Mouse (Mus musculus): ENCODE data around the gene Smc3. TPM values are rescaled to one million over a fixed set of nuclear protein-coding genes. Genes with fewer than 3 reads are reported as not detected.

Gene Smc3
- total RNA-seq, 1 experiment, result 76.0 TPM

DNA sequence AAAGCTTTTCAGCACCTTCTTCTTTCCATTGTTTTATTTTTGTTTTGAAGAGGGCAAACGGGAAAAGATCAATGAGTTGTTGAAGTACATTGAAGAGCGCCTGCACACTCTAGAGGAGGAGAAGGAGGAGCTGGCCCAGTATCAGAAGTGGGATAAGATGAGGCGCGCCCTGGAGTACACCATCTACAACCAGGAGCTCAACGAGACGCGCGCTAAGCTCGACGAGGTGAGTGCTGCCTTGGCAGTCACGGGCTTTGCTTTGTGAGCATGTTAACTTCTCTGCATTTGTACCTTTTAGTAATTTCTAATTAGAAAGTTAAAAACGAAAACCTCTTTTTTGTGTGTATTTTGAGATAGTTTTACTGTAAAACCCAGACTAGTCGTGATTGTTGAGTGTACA lies 21.5 kb downstream of the Smc3 start:
- Histone ChIP-seq H3K27ac (ENCODE audit: insufficient read depth, low read depth, low read length, poor library complexity, severe bottlenecking) (no peak overlapping the region), H3K9ac (ENCODE audit: insufficient read depth, low read depth, low read length, poor library complexity, severe bottlenecking) (no peak overlapping the region), H3K9me3 (ENCODE audit: control insufficient read depth, insufficient read depth, low read depth, low read length) (no peaks in the 10 kb centered on the region), H3K36me3 (ENCODE audit: control insufficient read depth, insufficient read depth, low read length, poor library complexity, severe bottlenecking) (peaks cover 34% of the 10 kb centered on the region), H3K4me3 (ENCODE audit: insufficient read depth in 1 of 2, low read depth in 1 of 2, low read length in 2 of 2, poor library complexity in 1 of 2, severe bottlenecking in 1 of 2) (no peak overlapping the region), H3K4me1 (ENCODE audit: control insufficient read depth in 2 of 2, insufficient read depth in 2 of 2, low read length in 2 of 2, poor library complexity in 1 of 2) (no peaks in the 10 kb centered on the region)
- in situ Hi-C loops (cut with MboI; ENCODE audit: low sequenced_read_pairs in 2 of 2, unreplicated experiment in 2 of 2), result no loop called here
- TF ChIP-seq HCFC1 (IDR thresholded peaks at IDR 0.05; ENCODE audit: borderline replicate concordance, insufficient read depth, low read length), result no peak
- TF ChIP-seq MAFK (IDR thresholded peaks at IDR 0.05; ENCODE audit: insufficient read depth, low read depth, low read length), result no peak
- DNase-seq (ENCODE audit: low read depth, low spot score), result no peak

DNA sequence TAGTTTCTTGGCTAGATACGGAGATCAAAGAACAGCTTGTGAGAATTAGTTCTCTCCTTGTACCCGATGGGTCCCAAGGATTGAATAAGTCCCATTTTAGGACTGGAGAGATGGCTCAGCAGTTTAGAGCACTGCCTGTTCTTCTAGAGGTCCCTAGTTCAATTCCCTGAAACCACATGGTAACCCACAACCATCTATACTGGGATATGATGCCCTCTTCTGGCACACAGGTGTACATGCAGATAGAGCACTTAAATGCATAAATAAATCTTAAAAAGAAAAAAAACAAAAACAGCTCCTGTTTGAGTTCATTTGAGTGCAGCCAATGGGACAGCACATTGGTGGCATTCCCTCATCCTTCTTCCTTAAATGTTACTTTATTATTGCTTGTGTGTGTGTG lies 37.8 kb downstream of the Smc3 start:
- no peak overlapping the region for H3K4me3 ChIP-seq (ENCODE audit: insufficient read depth in 1 of 2, low read depth in 1 of 2, low read length in 2 of 2, poor library complexity in 1 of 2, severe bottlenecking in 1 of 2)
- in situ Hi-C loops (cut with MboI; ENCODE audit: low sequenced_read_pairs in 2 of 2, unreplicated experiment in 2 of 2), result no loop called here
- TF ChIP-seq MAFK (IDR thresholded peaks at IDR 0.05; ENCODE audit: insufficient read depth, low read depth, low read length), result no peak
- TF ChIP-seq ZC3H11A (IDR thresholded peaks at IDR 0.05; ENCODE audit: borderline replicate concordance, low read depth, low read length), result no peak
- TF ChIP-seq HCFC1 (IDR thresholded peaks at IDR 0.05; ENCODE audit: borderline replicate concordance, insufficient read depth, low read length), result no peak
- TF ChIP-seq CHD2 (IDR thresholded peaks at IDR 0.05; ENCODE audit: low read depth, low read length), result no peak
- TF ChIP-seq ZNF384 (IDR thresholded peaks at IDR 0.05; ENCODE audit: low read depth, low read length), result no peak
- no peak for DNase-seq (ENCODE audit: low read depth, low spot score)
- H3K36me3 ChIP-seq (ENCODE audit: control insufficient read depth, insufficient read depth, low read length, poor library complexity, severe bottlenecking), result peaks cover 41% of the 10 kb centered on the region
- H3K27ac ChIP-seq (ENCODE audit: insufficient read depth, low read depth, low read length, poor library complexity, severe bottlenecking), result no peak overlapping the region
- H3K9ac ChIP-seq (ENCODE audit: insufficient read depth, low read depth, low read length, poor library complexity, severe bottlenecking), result no peak overlapping the region
- H3K9me3 ChIP-seq (ENCODE audit: control insufficient read depth, insufficient read depth, low read depth, low read length), result no peaks in the 10 kb centered on the region
- H3K4me1 ChIP-seq (ENCODE audit: control insufficient read depth in 2 of 2, insufficient read depth in 2 of 2, low read length in 2 of 2, poor library complexity in 1 of 2), result no peaks in the 10 kb centered on the region

DNA sequence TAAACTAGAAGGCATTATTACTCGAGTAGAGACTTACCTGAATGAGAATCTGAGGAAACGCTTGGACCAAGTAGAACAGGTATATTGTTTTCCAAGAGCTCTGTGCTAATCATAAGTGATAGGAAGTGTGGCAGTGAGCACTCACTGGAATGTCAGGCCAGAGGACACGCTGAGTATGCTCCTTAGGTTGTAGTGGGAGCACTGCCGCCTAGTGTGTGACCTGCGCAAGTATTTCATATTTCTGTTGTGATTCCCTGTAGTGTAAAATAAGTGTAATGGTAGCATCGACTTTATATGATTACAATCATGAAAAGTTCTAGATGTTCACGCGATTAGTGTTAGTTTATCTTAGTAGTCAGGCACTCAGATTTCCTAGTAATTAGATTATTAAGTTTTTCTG lies 38.5 kb downstream of the Smc3 start:
- Histone ChIP-seq H3K9me3 (ENCODE audit: control insufficient read depth, insufficient read depth, low read depth, low read length) (no peaks in the 10 kb centered on the region), H3K4me3 (ENCODE audit: insufficient read depth in 1 of 2, low read depth in 1 of 2, low read length in 2 of 2, poor library complexity in 1 of 2, severe bottlenecking in 1 of 2) (no peak overlapping the region), H3K4me1 (ENCODE audit: control insufficient read depth in 2 of 2, insufficient read depth in 2 of 2, low read length in 2 of 2, poor library complexity in 1 of 2) (no peaks in the 10 kb centered on the region), H3K36me3 (ENCODE audit: control insufficient read depth, insufficient read depth, low read length, poor library complexity, severe bottlenecking) (peaks cover 42% of the 10 kb centered on the region), H3K27ac (ENCODE audit: insufficient read depth, low read depth, low read length, poor library complexity, severe bottlenecking) (no peak overlapping the region), H3K9ac (ENCODE audit: insufficient read depth, low read depth, low read length, poor library complexity, severe bottlenecking) (no peak overlapping the region)
- TF ChIP-seq ZNF384 (IDR thresholded peaks at IDR 0.05; ENCODE audit: low read depth, low read length), result no peak
- no peak for TF ChIP-seq ZC3H11A (IDR thresholded peaks at IDR 0.05; ENCODE audit: borderline replicate concordance, low read depth, low read length)
- TF ChIP-seq HCFC1 (IDR thresholded peaks at IDR 0.05; ENCODE audit: borderline replicate concordance, insufficient read depth, low read length), result no peak
- no peak for TF ChIP-seq MAFK (IDR thresholded peaks at IDR 0.05; ENCODE audit: insufficient read depth, low read depth, low read length)
- no peak for TF ChIP-seq CHD2 (IDR thresholded peaks at IDR 0.05; ENCODE audit: low read depth, low read length)
- in situ Hi-C loops (cut with MboI; ENCODE audit: low sequenced_read_pairs in 2 of 2, unreplicated experiment in 2 of 2), result no loop called here
- no peak for DNase-seq (ENCODE audit: low read depth, low spot score)

DNA sequence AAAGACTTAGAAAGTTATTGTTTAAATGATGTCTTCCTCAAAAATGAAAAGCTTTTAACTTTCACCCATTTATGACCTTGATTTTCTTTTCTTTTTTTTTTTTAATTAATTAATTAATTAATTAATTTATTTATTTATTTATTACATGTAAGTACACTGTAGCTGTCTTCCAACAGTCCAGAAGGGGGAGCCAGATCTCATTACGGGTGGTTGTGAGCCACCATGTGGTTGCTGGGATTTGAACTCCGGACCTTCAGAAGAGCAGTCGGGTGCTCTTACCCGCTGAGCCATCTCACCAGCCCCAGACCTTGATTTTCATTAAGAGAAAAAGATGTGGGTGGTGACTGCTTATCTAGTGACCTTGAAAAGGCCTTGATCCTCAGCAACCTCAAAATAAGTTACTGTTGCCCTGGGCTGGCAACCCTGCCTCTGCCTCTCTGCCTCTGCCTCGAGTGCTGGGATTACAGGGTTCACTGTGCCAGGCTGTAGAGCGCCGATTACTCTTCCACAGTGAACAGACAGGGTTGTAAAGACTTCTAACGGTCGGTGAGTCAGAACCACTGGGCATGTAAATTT lies 43.9 kb downstream of the Smc3 start:
- H3K36me3 ChIP-seq (ENCODE audit: control insufficient read depth, insufficient read depth, low read length, poor library complexity, severe bottlenecking), result peaks cover 44% of the 10 kb centered on the region
- no peak for DNase-seq (ENCODE audit: low read depth, low spot score)
- H3K9me3 ChIP-seq (ENCODE audit: control insufficient read depth, insufficient read depth, low read depth, low read length), result no peaks in the 10 kb centered on the region
- H3K9ac ChIP-seq (ENCODE audit: insufficient read depth, low read depth, low read length, poor library complexity, severe bottlenecking), result no peak overlapping the region
- H3K4me3 ChIP-seq (ENCODE audit: insufficient read depth in 1 of 2, low read depth in 1 of 2, low read length in 2 of 2, poor library complexity in 1 of 2, severe bottlenecking in 1 of 2), result no peak overlapping the region
- H3K4me1 ChIP-seq (ENCODE audit: control insufficient read depth in 2 of 2, insufficient read depth in 2 of 2, low read length in 2 of 2, poor library complexity in 1 of 2), result no peaks in the 10 kb centered on the region
- in situ Hi-C loops (cut with MboI; ENCODE audit: low sequenced_read_pairs in 2 of 2, unreplicated experiment in 2 of 2), result no loop called here
- H3K27ac ChIP-seq (ENCODE audit: insufficient read depth, low read depth, low read length, poor library complexity, severe bottlenecking), result no peak overlapping the region
- TF ChIP-seq MAFK (IDR thresholded peaks at IDR 0.05; ENCODE audit: insufficient read depth, low read depth, low read length) (no peak), ZC3H11A (IDR thresholded peaks at IDR 0.05; ENCODE audit: borderline replicate concordance, low read depth, low read length) (no peak), CHD2 (IDR thresholded peaks at IDR 0.05; ENCODE audit: low read depth, low read length) (no peak), ZNF384 (IDR thresholded peaks at IDR 0.05; ENCODE audit: low read depth, low read length) (no peak), HCFC1 (IDR thresholded peaks at IDR 0.05; ENCODE audit: borderline replicate concordance, insufficient read depth, low read length) (no peak)

DNA sequence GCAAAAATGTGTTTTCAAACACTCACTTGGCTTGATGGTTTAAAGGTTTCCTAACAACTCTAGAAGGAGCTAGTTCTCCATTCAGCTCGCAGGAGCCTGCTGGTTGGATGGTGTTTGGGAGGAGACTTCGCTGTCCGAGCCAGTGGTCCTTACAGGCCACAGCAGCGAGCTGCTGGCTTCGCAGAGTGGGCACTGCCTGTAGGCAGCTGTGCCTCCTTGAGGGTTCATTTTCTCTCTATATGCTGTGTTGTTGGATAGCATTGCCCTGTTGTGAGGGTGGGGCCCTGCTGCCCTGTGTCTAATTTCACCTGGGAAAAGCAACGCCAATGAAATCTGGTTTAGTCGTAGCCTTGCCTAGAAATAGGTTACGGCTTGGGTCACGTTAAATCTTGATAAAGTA lies 47.1 kb downstream of the Smc3 start:
- in situ Hi-C loops (cut with MboI; ENCODE audit: low sequenced_read_pairs in 2 of 2, unreplicated experiment in 2 of 2), result no loop called here
- Histone ChIP-seq H3K4me1 (ENCODE audit: control insufficient read depth in 2 of 2, insufficient read depth in 2 of 2, low read length in 2 of 2, poor library complexity in 1 of 2) (peaks cover 0 to 8% of the 10 kb centered on the region in 2 experiments; a peak in 1 of 4 replicates), H3K36me3 (ENCODE audit: control insufficient read depth, insufficient read depth, low read length, poor library complexity, severe bottlenecking) (peaks cover 28% of the 10 kb centered on the region), H3K27ac (ENCODE audit: insufficient read depth, low read depth, low read length, poor library complexity, severe bottlenecking) (no peak overlapping the region), H3K9me3 (ENCODE audit: control insufficient read depth, insufficient read depth, low read depth, low read length) (no peaks in the 10 kb centered on the region), H3K4me3 (ENCODE audit: insufficient read depth in 1 of 2, low read depth in 1 of 2, low read length in 2 of 2, poor library complexity in 1 of 2, severe bottlenecking in 1 of 2) (no peak overlapping the region), H3K9ac (ENCODE audit: insufficient read depth, low read depth, low read length, poor library complexity, severe bottlenecking) (no peak overlapping the region)
- TF ChIP-seq MAFK (IDR thresholded peaks at IDR 0.05; ENCODE audit: insufficient read depth, low read depth, low read length), result no peak
- no peak for TF ChIP-seq ZNF384 (IDR thresholded peaks at IDR 0.05; ENCODE audit: low read depth, low read length)
- no peak for TF ChIP-seq HCFC1 (IDR thresholded peaks at IDR 0.05; ENCODE audit: borderline replicate concordance, insufficient read depth, low read length)
- no peak for TF ChIP-seq ZC3H11A (IDR thresholded peaks at IDR 0.05; ENCODE audit: borderline replicate concordance, low read depth, low read length)
- TF ChIP-seq CHD2 (IDR thresholded peaks at IDR 0.05; ENCODE audit: low read depth, low read length), result no peak
- DNase-seq (ENCODE audit: low read depth, low spot score), result no peak

All from ES-E14 (cell line).